Mouse (Mus musculus) left cerebral cortex, adult 11 months (tissue): ENCODE data around the gene Rnd1.
A peak's percentile ranks its signal among the peaks of the same experiment; 100 is the strongest.

Experiments
- DNase-seq: peaks from one replicate; pipeline ENCODE4 v3.0.0; 2022; ENCODE audit warnings: low spot score

Rnd1 gene

GRCm38 (mm10) chr15:98676940-98677728 is at the start of gene Rnd1:
Rnd1 (minus strand) TSS chr15:98677461.
- DNase-seq: peak; percentile 85

DNA sequence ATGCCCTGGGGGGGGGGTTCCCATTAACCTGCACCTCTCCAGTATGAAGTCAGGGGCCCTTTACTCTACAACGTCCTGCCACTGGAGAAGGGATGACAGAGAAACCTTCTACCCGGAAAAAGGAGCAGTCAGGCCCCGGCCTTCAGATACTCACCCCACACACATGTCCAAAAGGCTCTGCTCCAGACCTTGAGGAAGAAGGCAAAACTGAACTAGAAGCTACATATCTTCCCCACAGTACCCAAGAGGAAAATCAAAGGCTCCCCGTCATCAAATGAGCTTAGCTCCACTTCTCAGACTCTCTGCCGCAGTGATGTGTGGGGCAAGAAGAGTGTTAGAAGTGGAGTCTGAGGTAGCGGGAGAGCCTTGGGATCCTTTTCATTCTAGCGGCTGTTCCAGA is 49.5 kb upstream of the Rnd1 start:
- no peak for DNase-seq

- no peak for DNase-seq
Measured at GRCm38 (mm10) chr15:98726079-98726478, 48.8 kb upstream of the Rnd1 start.

GRCm38 (mm10) chr15:98724441-98724840 is 47.2 kb upstream of the Rnd1 start:
- DNase-seq: no peak

- no peak for DNase-seq
Measured at GRCm38 (mm10) chr15:98722854-98723253, 45.6 kb upstream of the Rnd1 start.

- no peak for DNase-seq
Measured at GRCm38 (mm10) chr15:98722191-98722590, 44.9 kb upstream of the Rnd1 start.

GRCm38 (mm10) chr15:98717301-98717700 is 40.0 kb upstream of the Rnd1 start:
- DNase-seq: no peak

DNA sequence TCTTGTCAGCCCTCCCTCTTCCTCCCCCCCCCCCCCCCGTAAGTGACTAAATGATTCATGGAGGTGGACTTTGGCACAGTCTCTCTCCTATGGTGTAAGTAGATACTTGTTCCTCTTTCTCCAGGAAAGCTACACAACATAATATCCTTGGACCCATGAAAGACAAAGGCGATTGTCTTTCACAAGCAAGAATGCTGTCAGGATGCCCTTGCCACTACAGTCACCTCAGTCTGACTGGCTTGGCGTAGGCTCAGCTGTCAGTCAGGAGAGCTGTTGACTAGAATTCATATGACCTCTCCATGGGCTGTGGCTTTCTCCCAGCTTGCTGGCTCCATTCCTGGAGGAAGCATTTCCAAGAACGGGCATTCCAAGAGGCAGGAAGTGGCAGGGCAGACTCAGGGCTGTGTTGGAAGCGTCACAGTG is 37.0 kb upstream of the Rnd1 start:
- DNase-seq: no peak

DNA sequence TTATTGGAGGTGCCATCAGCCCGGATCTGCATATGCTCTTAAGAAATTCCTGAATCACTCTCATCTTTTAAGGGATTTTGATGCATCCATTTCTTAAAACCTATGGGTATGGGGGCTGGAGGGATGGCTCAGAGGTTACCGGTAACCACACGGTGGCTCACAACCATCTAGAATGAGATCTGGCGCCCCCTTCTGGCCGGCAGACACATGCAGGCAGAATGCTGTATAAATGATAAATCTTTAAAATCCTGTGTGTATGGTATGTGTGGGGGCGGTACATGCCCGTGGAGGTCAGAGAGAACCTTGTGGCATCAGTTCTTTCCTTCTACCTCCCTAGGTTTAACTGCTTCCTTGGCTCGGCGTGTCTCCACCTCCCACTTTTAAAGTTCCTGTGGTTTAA is 33.2 kb upstream of the Rnd1 start:
- peak; percentile 52 for DNase-seq

- peak; percentile 84 for DNase-seq
Measured at GRCm38 (mm10) chr15:98707766-98708372, 30.6 kb upstream of the Rnd1 start, which contains the start of gene Ccdc65. Ccdc65 (plus strand) TSS chr15:98708207.

GRCm38 (mm10) chr15:98704312-98704711 is 27.1 kb upstream of the Rnd1 start:
- no peak for DNase-seq

GRCm38 (mm10) chr15:98699190-98700105 is 22.2 kb upstream of the Rnd1 start:
- DNase-seq: peak; percentile 83

- no peak for DNase-seq
Measured at GRCm38 (mm10) chr15:98696216-98696615, 19.0 kb upstream of the Rnd1 start.

- DNase-seq: no peak
Measured at GRCm38 (mm10) chr15:98695726-98696125, 18.5 kb upstream of the Rnd1 start.

DNA sequence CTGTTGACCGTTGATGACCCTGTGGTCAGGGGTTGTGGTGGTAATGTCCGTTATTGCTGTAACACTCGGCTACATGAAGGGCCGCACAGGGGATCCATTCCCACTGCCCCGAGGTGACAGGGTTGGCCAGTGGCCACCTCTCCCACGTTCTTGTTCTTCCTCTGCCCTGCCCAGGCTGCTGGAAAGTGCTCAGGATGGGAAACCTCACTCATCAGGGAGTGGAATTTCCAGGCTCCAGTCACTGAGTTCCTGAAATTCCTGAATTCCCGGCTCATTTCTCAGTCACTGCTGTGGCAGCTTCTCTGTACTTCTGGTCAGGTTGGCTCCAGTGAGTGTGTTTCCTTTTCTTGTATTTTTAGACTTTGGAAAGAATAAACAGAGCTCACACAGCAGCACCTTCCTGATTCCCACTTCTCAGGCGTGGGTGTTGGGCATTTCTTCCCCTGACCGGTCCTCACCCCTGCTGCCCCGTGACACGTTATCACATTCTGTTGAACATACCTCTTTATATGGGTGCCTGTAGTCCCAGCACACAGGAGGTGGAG is 15.0 kb upstream of the Rnd1 start:
- DNase-seq: no peak

DNA sequence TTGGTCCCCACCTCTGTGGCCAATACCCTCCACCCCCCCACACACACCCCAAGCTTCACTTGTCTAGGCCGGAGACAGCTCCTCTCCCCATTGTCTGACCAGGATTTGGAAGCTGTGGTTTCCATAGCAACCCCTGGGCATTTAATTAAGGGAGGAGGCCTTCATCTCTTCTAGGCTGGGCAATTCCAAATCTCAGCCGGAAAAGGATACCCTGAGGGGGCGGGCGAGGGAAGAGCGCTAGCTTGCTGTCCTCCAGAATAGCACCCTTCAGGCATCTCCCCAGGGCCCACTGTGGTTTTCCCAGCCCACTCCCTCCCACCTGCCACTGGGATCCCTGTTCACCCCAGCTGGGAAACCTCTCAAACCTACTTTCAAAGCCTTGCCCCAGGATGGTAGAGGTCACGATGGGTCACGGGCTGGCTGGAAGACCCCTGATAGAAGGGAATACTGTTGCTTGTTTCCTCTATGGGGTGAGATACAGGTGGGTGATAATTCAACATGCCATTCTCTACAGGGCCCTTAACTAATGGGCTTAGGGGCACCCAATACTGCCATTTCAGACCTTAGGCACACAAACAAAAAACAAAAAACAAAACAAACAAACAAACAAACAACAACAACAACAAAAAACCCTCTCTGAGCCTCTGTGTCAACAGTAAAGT is 14.4 kb upstream of the Rnd1 start:
- DNase-seq: no peak

DNA sequence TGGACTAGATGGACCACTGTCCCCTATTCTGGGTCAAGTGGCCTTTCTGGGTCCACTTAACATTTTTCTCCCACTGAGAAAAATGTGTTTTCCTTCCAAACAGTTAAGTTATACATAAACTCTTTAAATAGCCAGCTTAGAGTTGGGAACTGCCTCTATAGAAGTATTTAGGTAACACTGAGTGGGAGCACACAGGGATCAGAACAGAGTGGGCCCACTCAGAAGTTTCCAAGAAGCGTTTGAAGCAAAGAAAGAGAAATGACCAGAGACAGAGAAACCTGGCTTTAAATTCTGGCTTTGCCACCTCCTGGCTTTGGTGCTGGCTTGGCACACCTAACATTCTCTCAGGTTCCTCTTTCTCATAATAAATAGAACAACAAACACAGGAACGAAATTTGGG is 12.4 kb upstream of the Rnd1 start:
- no peak for DNase-seq

DNA sequence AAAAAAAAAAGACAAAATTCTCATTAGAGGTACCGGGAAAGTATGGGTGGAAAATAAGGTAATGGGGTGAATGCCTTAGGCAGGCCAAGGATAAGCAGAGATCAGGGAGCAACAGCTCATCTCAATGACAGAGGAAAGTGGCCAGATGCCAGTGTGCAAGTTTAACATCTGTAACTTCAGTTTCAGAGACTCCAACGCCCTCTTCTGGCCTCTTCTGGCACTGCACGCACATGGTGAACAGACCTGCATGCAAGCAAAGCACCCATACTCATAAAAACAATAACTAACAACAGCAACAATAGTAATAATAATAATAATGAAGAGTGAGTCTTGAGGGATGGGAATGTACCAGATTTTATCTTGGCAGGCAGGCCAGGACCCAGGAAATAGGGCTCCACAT is 8.7 kb upstream of the Rnd1 start:
- DNase-seq: no peak

- no peak for DNase-seq
Measured at GRCm38 (mm10) chr15:98683746-98684145, 6.5 kb upstream of the Rnd1 start.

DNA sequence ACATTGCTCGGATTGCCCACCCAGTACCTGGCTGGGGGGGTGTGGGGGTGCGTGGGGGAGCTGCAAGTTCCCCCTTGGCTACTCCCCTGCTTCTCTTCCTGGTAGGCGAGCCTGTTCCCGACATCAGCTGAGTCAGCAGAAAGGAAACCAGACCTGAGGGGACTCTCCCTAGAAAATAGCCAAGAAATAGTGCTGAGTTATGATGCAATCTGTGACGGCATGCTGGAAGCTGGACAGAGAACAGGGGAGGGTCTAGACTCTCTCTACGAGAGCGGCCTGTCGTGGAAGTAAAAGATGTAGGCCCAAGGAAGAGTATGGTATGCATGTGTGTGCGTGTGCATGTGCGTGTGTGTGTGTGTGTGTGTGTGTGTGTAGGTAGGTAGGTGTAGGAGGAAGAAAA is 5.9 kb upstream of the Rnd1 start:
- no peak for DNase-seq

DNA sequence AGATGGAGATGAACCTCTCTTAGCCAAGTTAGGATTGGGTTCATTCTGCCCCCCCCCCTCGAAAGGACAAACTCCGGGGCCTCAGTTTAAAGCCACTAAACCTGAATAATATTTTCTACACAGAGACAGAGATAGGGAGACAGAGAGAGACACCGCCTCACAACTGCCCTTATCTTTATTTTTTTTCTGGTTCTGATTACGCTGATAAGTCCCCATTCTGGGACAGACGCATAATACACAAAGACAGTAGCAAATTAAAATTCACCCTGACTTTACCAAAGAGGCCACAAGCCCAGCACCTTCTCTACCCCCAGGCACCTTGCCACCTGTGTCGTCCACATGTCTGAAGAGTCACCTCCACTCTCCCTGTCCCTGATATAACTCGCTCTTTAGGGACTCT is 4.4 kb upstream of the Rnd1 start:
- DNase-seq: no peak

DNA sequence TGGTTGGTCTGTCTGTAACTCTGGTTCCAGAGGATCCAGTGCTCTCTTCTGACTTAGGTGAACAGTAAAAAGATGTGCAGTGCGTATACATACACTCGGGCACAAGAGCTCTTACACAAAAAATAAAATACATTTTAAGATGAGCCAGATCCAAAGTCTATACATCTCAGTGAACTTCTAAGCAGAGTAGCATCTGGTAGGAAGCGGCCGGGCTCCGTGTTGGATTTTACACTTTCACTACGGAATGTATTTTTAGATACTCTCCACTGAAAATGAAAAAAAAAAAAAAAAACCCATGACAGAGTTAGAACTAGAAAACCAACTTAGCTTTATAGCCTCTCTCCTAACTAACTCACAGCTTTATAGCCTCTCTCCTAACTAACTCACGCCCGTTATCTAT is 3.4 kb upstream of the Rnd1 start:
- no peak for DNase-seq
